Comparison of ENCODE assay signal across 16 mouse cellular contexts in genomic region chr3:100429667-100430066, GRCm38 (mm10). TPM values are rescaled to one million over a fixed set of nuclear protein-coding genes. Genes with fewer than 3 reads are reported as not detected.
A peak's percentile ranks its signal among the peaks of the same experiment; 100 is the strongest.
DNase-seq lines count a peak whose midpoint lies in the region; ATAC-seq lines count a peak whose summit lies in the region.
"Had no signal": no experiment of that assay in that cellular context is flagged by ENCODE, and none has a peak within 500 bp of the region (broad histone marks: within the 10 kb centered on the region; RNA-seq: fewer than 3 reads in every experiment).

No protein-coding gene starts in this region.

- ATAC-seq in midbrain, embryonic 11.5 days (ENCODE audit: low FRiP score) = peak; percentile 35; the same call in 1 of the 2 replicates
- peak; percentile 96 for ATAC-seq in liver, embryonic 12.5 days
- peak; percentile 90 for ATAC-seq in stomach, embryonic 15.5 days (ENCODE audit: insufficient read depth, low FRiP score, low read depth)
- no peak for ATAC-seq in kidney, embryonic 14.5 days (ENCODE audit: low FRiP score, low TSS enrichment)

- DNase-seq in midbrain, embryonic 11.5 days (ENCODE audit: low spot score, missing footprints) = peak; percentile 71
- DNase-seq in midbrain, embryonic 10.5 days (ENCODE audit: low spot score) = no peak
- no peak for DNase-seq in embryonic facial prominence, embryonic 10.5 days (ENCODE audit: low spot score)
- no peak for DNase-seq in cerebellum, adult 9-10 months
- DNase-seq in left cerebral cortex, postnatal 36 days (ENCODE audit: low spot score in 2 of 2) = no peak
- DNase-seq: heart, adult 11 months; kidney, adult 2 months; midbrain, embryonic 14.5 days; right cerebral cortex, adult 18-20 months had no signal

- H3K27ac ChIP-seq in midbrain, embryonic 11.5 days (ENCODE audit: low read depth, low read length) = no peak overlapping the region
- no peak overlapping the region for H3K27ac ChIP-seq in midbrain, embryonic 10.5 days (replicated peaks)
- H3K27ac ChIP-seq in embryonic facial prominence, embryonic 10.5 days (replicated peaks) = peak overlapping the region; percentile 1; the same call in 1 of the 2 replicates
- H3K27ac ChIP-seq in liver, embryonic 12.5 days = peak overlapping the region; percentile 87
- H3K27ac ChIP-seq in stomach, embryonic 15.5 days = peak overlapping the region; percentile 63; the same call in 1 of the 2 replicates
- no peak overlapping the region for H3K27ac ChIP-seq in kidney, embryonic 14.5 days (ENCODE audit: low read depth, low read length)
- H3K27ac ChIP-seq: embryonic facial prominence, embryonic 15.5 days; hindbrain, embryonic 12.5 days; limb, embryonic 12.5 days; neural tube, embryonic 12.5 days had no signal

- H3K4me2 ChIP-seq in midbrain, embryonic 11.5 days = no peak overlapping the region
- H3K4me2 ChIP-seq in liver, embryonic 12.5 days = peak overlapping the region; percentile 34
- no peak overlapping the region for H3K4me2 ChIP-seq in stomach, embryonic 15.5 days
- no peak overlapping the region for H3K4me2 ChIP-seq in kidney, embryonic 14.5 days (replicated peaks; ENCODE audit: low read depth, low read length)
- H3K4me2 ChIP-seq: embryonic facial prominence, embryonic 15.5 days; hindbrain, embryonic 12.5 days; limb, embryonic 12.5 days; neural tube, embryonic 12.5 days had no signal

- H3K4me3 ChIP-seq in midbrain, embryonic 11.5 days (ENCODE audit: low read depth, low read length) = no peak overlapping the region
- no peak overlapping the region for H3K4me3 ChIP-seq in midbrain, embryonic 10.5 days
- no peak overlapping the region for H3K4me3 ChIP-seq in embryonic facial prominence, embryonic 10.5 days
- no peak overlapping the region for H3K4me3 ChIP-seq in liver, embryonic 12.5 days
- no peak overlapping the region for H3K4me3 ChIP-seq in stomach, embryonic 15.5 days (replicated peaks)
- no peak overlapping the region for H3K4me3 ChIP-seq in kidney, embryonic 14.5 days (ENCODE audit: low read length)
- H3K4me3 ChIP-seq: embryonic facial prominence, embryonic 15.5 days; hindbrain, embryonic 12.5 days; limb, embryonic 12.5 days; neural tube, embryonic 12.5 days had no signal

- intact Hi-C loops in left cerebral cortex, postnatal 36 days (cut with DNase I) = no loop called here

- no peaks in the 10 kb centered on the region for H3K9me3 ChIP-seq in midbrain, embryonic 11.5 days (ENCODE audit: control insufficient read depth, low read length)
- no peaks in the 10 kb centered on the region for H3K9me3 ChIP-seq in midbrain, embryonic 10.5 days (replicated peaks)
- no peaks in the 10 kb centered on the region for H3K9me3 ChIP-seq in embryonic facial prominence, embryonic 10.5 days
- H3K9me3 ChIP-seq in liver, embryonic 12.5 days (replicated peaks) = no peaks in the 10 kb centered on the region
- no peaks in the 10 kb centered on the region for H3K9me3 ChIP-seq in stomach, embryonic 15.5 days
- no peaks in the 10 kb centered on the region for H3K9me3 ChIP-seq in kidney, embryonic 14.5 days (ENCODE audit: control insufficient read depth, low read length)
- H3K9me3 ChIP-seq: embryonic facial prominence, embryonic 15.5 days; hindbrain, embryonic 12.5 days; limb, embryonic 12.5 days; neural tube, embryonic 12.5 days had no signal

- H3K36me3 ChIP-seq in midbrain, embryonic 11.5 days (ENCODE audit: control insufficient read depth, insufficient read depth, low read length) = no peaks in the 10 kb centered on the region
- no peaks in the 10 kb centered on the region for H3K36me3 ChIP-seq in midbrain, embryonic 10.5 days
- no peaks in the 10 kb centered on the region for H3K36me3 ChIP-seq in embryonic facial prominence, embryonic 10.5 days (replicated peaks)
- no peaks in the 10 kb centered on the region for H3K36me3 ChIP-seq in liver, embryonic 12.5 days
- H3K36me3 ChIP-seq in stomach, embryonic 15.5 days = no peaks in the 10 kb centered on the region
- no peaks in the 10 kb centered on the region for H3K36me3 ChIP-seq in kidney, embryonic 14.5 days (ENCODE audit: control insufficient read depth, insufficient read depth, low read length)
- H3K36me3 ChIP-seq: embryonic facial prominence, embryonic 15.5 days; hindbrain, embryonic 12.5 days; limb, embryonic 12.5 days; neural tube, embryonic 12.5 days had no signal

- H3K4me1 ChIP-seq in midbrain, embryonic 11.5 days (ENCODE audit: control insufficient read depth, insufficient read depth, low read length) = no peaks in the 10 kb centered on the region
- no peaks in the 10 kb centered on the region for H3K4me1 ChIP-seq in midbrain, embryonic 10.5 days
- H3K4me1 ChIP-seq in embryonic facial prominence, embryonic 10.5 days = no peaks in the 10 kb centered on the region
- peaks cover 54% of the 10 kb centered on the region for H3K4me1 ChIP-seq in liver, embryonic 12.5 days
- no peaks in the 10 kb centered on the region for H3K4me1 ChIP-seq in stomach, embryonic 15.5 days
- H3K4me1 ChIP-seq in kidney, embryonic 14.5 days (ENCODE audit: control insufficient read depth, insufficient read depth, low read length) = no peaks in the 10 kb centered on the region
- H3K4me1 ChIP-seq: embryonic facial prominence, embryonic 15.5 days; hindbrain, embryonic 12.5 days; neural tube, embryonic 12.5 days had no signal

- WGBS in midbrain, embryonic 11.5 days = 74% methylated on average over 4 of the region's 4 CpGs
- WGBS in midbrain, embryonic 10.5 days = 82% methylated on average over 4 of the region's 4 CpGs
- WGBS in embryonic facial prominence, embryonic 10.5 days = 80% methylated on average over 4 of the region's 4 CpGs
- 13% methylated on average over 4 of the region's 4 CpGs for WGBS in liver, embryonic 12.5 days (ENCODE audit: insufficient replicate concordance)
- WGBS in stomach, embryonic 15.5 days = 45% methylated on average over 4 of the region's 4 CpGs
- WGBS in kidney, embryonic 14.5 days = 80% methylated on average over 4 of the region's 4 CpGs

- no peak overlapping the region for H3K9ac ChIP-seq in midbrain, embryonic 11.5 days (ENCODE audit: low read length)
- H3K9ac ChIP-seq in liver, embryonic 12.5 days = peak overlapping the region; percentile 48; the same call in 1 of the 2 replicates
- H3K9ac ChIP-seq in stomach, embryonic 15.5 days = no peak overlapping the region
- no peak overlapping the region for H3K9ac ChIP-seq in kidney, embryonic 14.5 days (ENCODE audit: low read depth, low read length)
- H3K9ac ChIP-seq: embryonic facial prominence, embryonic 15.5 days; hindbrain, embryonic 12.5 days; limb, embryonic 12.5 days; neural tube, embryonic 12.5 days had no signal

- H3K27me3 ChIP-seq in midbrain, embryonic 11.5 days (ENCODE audit: control insufficient read depth, insufficient read depth, low read length) = no peaks in the 10 kb centered on the region
- no peaks in the 10 kb centered on the region for H3K27me3 ChIP-seq in midbrain, embryonic 10.5 days (ENCODE audit: low read depth, poor library complexity, severe bottlenecking)
- no peaks in the 10 kb centered on the region for H3K27me3 ChIP-seq in embryonic facial prominence, embryonic 10.5 days (replicated peaks; ENCODE audit: low read depth, poor library complexity, severe bottlenecking)
- H3K27me3 ChIP-seq in liver, embryonic 12.5 days (replicated peaks) = peaks cover 4% of the 10 kb centered on the region; the same call in 1 of the 2 replicates
- H3K27me3 ChIP-seq in stomach, embryonic 15.5 days (replicated peaks) = no peaks in the 10 kb centered on the region
- no peaks in the 10 kb centered on the region for H3K27me3 ChIP-seq in kidney, embryonic 14.5 days (ENCODE audit: control insufficient read depth, insufficient read depth, low read length)
- H3K27me3 ChIP-seq: embryonic facial prominence, embryonic 15.5 days; hindbrain, embryonic 12.5 days; limb, embryonic 12.5 days; neural tube, embryonic 12.5 days had no signal

RNA-seq across cellular contexts. Expression of gene Tent5c, which starts 59.5 kb away (rescaled TPM):
- 3.3 and 3.6 TPM in 2 replicates for polyA plus RNA-seq in midbrain, embryonic 11.5 days (2014; fragmentation: Nextera tagmentation; extraction: Ambion mirVana)
- polyA plus RNA-seq in midbrain, embryonic 10.5 days (2016; fragmentation: Nextera tagmentation; extraction: Ambion mirVana) = 1.6 and 1.8 TPM in 2 replicates
- 1.2 and 1.7 TPM in 2 replicates for polyA plus RNA-seq in embryonic facial prominence, embryonic 10.5 days (2016; fragmentation: Nextera tagmentation; extraction: Ambion mirVana)
- polyA plus RNA-seq in liver, embryonic 12.5 days (2016; fragmentation: Nextera tagmentation; extraction: Ambion mirVana) = 59.8 and 63.3 TPM in 2 replicates
- 22.6 and 26.0 TPM in 2 replicates for polyA plus RNA-seq in stomach, embryonic 15.5 days (2015; fragmentation: Nextera tagmentation; extraction: Ambion mirVana)
- polyA plus RNA-seq in kidney, embryonic 14.5 days (2014; fragmentation: Nextera tagmentation; extraction: Ambion mirVana) = 1.8 and 5.7 TPM in 2 replicates
- 1 to 10 TPM; 2.3 to 2.4 TPM for total RNA-seq in left cerebral cortex, postnatal 36 days (2021)

Comparison
In these comparisons a context has a peak if more than half of its experiments do, and no peak if none do; other contexts are left out.
1. H3K27ac ChIP-seq: peak in embryonic facial prominence, embryonic 10.5 days (single experiment), liver, embryonic 12.5 days (single experiment) and stomach, embryonic 15.5 days (single experiment); none in midbrain, embryonic 11.5 days (single experiment), midbrain, embryonic 10.5 days (single experiment) and kidney, embryonic 14.5 days (single experiment).